Mouse (Mus musculus) layer of hippocampus, adult 9-11 months (tissue): ENCODE results near the gene Klc2.
"Not testable (repeated sequence)": the region's sequence is repeated elsewhere in the genome, so short reads cannot be mapped to it uniquely, and the experiment has no call there.

ENCODE experiments used
- DNase-seq: peaks from one replicate; pipeline ENCODE4 v3.0.0; 2022

Gene Klc2

GRCm38 (mm10) chr19:5098363-5099143 is 19.8 kb downstream of the Klc2 start, which contains the start of gene Cnih2:
TSS of gene Cnih2 (minus strand) at chr19:5098521.
- peak; percentile 81 for DNase-seq

DNA sequence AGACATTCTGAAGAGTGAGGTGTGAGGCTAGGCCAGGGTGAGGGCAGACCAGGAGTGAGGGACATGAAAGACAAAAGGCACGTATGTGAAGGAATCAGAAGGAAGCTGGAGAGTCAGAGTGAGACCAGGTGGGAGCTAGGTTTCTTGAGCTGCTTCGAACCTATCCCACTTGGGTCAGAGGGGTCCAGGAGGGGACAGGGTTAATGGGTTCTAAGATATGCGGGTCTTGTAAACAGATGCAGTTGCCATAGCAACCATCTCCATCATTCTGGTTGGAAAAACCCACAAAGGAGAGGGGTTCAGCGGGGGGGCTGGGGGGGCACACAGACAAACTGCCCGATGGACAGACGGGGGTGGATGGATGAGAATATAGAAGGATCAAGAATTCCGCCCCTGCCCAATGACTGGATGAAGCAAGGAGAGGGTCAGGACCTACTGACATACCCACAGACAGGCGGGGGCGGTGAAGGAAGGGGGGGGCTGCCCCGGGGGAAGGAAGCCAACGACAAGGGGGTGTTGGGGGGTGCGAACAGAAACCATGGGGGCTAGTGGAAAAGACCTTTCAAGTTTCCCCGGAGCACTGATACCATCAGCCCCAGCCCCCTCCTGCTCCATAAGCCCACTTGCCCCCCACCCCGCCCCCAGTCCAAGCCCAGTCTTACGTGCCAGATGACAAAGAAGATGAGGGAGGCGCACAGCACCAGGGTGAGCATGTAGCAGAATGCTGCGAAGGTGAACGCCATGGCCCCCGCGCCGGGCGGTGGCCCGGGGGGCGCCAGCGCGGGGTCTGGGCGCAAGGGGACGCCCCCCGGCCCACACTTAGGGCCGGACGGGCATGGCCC is 20.6 kb downstream of the Klc2 start:
- peak; percentile 20 for DNase-seq

- DNase-seq, result peak; percentile 82
Measured at GRCm38 (mm10) chr19:5095887-5096474, 22.4 kb downstream of the Klc2 start.

GRCm38 (mm10) chr19:5094746-5095417 is 23.5 kb downstream of the Klc2 start:
- DNase-seq, result peak; percentile 35

- peak; percentile 97 for DNase-seq
Measured at GRCm38 (mm10) chr19:5094243-5094632, 24.1 kb downstream of the Klc2 start.

- peak; percentile 49 for DNase-seq
Measured at GRCm38 (mm10) chr19:5093481-5094242, 24.7 kb downstream of the Klc2 start.

DNA sequence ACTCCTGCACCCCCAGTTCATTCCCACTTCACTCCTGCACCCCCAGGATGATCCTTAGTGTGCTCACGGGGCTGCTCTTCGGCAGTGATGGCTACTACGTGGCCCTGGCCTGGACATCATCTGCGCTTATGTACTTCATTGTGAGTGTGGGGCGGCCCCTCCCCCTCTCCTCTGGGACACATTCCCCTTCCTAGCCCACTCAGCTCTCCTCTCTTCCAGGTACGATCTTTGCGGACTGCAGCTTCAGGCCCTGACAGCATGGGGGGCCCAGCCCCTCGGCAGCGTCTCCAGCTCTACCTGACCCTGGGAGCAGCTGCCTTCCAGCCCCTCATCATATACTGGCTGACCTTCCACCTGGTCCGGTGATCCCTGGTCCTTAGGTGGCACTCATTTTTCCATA is 26.3 kb downstream of the Klc2 start:
- no peak for DNase-seq

GRCm38 (mm10) chr19:5089324-5089723 is 29.0 kb downstream of the Klc2 start:
- no peak for DNase-seq

- DNase-seq, result peak; percentile 99
Measured at GRCm38 (mm10) chr19:5087884-5088728, 30.3 kb downstream of the Klc2 start, which contains the start of gene Yif1a. TSS of gene Yif1a (plus strand) at chr19:5088538.

DNA sequence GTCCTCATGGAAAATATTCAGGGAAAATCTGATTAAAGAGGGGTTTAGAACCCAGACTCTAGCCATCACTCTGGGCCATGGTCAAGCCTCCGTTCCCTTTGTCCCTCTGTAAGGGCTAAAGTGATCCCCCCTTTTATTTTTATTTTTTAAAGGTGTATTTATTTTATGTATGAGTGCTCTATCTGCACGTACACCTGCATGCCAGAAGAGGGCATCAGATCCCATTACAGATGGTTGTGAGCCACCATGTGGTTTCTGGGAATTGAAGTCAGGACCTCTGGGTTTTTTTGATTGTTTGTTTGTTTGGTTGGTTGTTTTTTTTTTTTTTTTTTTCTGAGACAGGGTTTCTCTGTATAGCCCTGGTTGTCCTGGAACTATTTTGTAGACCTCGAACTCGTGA is 31.8 kb downstream of the Klc2 start:
- DNase-seq, result not testable (repeated sequence)

GRCm38 (mm10) chr19:5085145-5085863 is 33.1 kb downstream of the Klc2 start, which contains the start of gene Tmem151a:
TSS of gene Tmem151a (minus strand) at chr19:5085531.
- no peak for DNase-seq

DNA sequence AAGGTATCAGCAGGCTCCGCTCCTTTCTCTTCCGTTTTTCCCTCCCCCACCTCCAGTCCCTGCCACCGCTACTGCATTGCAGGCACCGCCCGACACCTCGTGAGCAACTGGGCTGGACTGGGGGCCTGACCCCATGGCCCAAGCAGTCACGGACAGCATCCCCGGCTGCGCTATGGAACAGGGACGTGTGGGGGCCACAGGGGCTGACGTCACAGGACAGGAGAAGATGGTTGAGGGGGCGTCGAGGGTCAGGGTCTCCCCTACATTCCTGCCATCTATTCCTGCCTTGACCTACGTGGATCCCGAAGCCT is 33.6 kb downstream of the Klc2 start:
- DNase-seq, result no peak

DNA sequence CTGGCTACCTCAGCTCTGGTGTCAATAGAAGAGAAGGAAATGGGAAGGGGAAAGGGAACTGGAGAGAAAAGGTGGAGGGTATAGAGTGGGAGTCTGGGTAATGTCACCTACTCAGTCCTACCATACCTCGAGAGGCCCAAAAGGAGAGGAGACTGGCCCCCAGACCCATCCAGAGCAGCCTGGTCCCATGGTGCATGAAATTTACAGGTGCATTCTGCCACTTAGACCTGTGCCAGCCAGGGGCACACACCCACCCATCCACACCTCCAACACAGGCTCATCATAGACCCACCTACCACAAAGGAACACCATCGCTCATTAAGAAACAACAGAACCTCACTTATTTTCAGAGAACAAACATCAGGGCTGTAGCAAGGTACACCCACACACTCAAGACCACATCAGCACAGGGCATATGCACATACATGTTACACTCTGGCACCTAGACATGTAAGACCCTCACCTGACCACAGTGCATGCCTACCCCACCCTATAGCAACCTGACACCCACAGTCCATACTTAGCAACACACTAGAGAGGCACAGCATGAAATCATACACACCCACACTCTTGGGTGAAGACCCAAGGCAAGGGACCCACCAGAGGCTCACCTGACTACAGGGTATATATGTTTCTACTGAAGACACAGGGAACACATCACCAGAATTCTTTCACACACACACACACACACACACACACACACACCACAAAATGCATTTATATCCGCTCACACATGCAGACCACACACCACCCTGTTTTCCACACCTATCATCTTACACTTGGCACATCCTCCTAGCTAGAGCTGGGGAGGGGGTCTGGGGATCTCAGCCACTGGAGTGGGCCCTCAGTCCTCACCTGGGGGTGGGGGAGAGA is 34.2 kb downstream of the Klc2 start:
- no peak for DNase-seq

- no peak for DNase-seq
Measured at GRCm38 (mm10) chr19:5082596-5082995, 35.8 kb downstream of the Klc2 start.

- no peak for DNase-seq
Measured at GRCm38 (mm10) chr19:5082005-5082404, 36.4 kb downstream of the Klc2 start.

GRCm38 (mm10) chr19:5079279-5079678 is 39.1 kb downstream of the Klc2 start:
- DNase-seq, result no peak

- no peak for DNase-seq
Measured at GRCm38 (mm10) chr19:5073518-5073917, 44.8 kb downstream of the Klc2 start.

GRCm38 (mm10) chr19:5073028-5073427 is 45.3 kb downstream of the Klc2 start:
- no peak for DNase-seq

- DNase-seq, result no peak
Measured at GRCm38 (mm10) chr19:5072389-5073019, 45.9 kb downstream of the Klc2 start.
